9 mouse cellular contexts compared by ENCODE assay signal in genomic region chr3:129299874-129300273, GRCm38 (mm10). TPM values are rescaled to one million over a fixed set of nuclear protein-coding genes. Genes with fewer than 3 reads are reported as not detected.
DNase-seq lines count a peak whose midpoint lies in the region; ATAC-seq and TF ChIP-seq lines count a peak whose summit lies in the region.
"Had no signal": no experiment of that assay in that cellular context is flagged by ENCODE, and none has a peak within 500 bp of the region (broad histone marks: within the 10 kb centered on the region; RNA-seq: fewer than 3 reads in every experiment).

No protein-coding gene starts in this region.

- H3K9ac ChIP-seq in kidney, embryonic 15.5 days, result no peak overlapping the region
- H3K9ac ChIP-seq: lung, embryonic 15.5 days had no signal

- peak in 1 of 2 experiments; percentile 4 for DNase-seq in cerebellum, adult 2 months
- peak; percentile 43 for DNase-seq in kidney, postnatal 14 days
- peak; percentile 48 for DNase-seq in embryo, embryonic 9.5 days (ENCODE audit: extremely low spot score)
- peak; percentile 38 for DNase-seq in retina, postnatal 7 days (ENCODE audit: low read depth, low spot score)
- DNase-seq in spleen, adult 12 weeks (ENCODE audit: low spot score), result no peak

- H3K27ac ChIP-seq in cerebellum, adult 2 months (ENCODE audit: insufficient read depth, low read length), result no peak overlapping the region
- no peak overlapping the region for H3K27ac ChIP-seq in kidney, embryonic 15.5 days
- H3K27ac ChIP-seq: lung, embryonic 15.5 days had no signal

- no peak for ATAC-seq in cerebellum, adult (ENCODE audit: insufficient number of reproducible peaks, low FRiP score, low TSS enrichment)
- ATAC-seq in kidney, embryonic 15.5 days (replicated peaks; ENCODE audit: low FRiP score), result no peak

- no peaks in the 10 kb centered on the region for H3K9me3 ChIP-seq in kidney, embryonic 15.5 days (replicated peaks)
- H3K9me3 ChIP-seq in E14TG2a.4 (ENCODE audit: low read length), result no peaks in the 10 kb centered on the region
- H3K9me3 ChIP-seq: lung, embryonic 15.5 days had no signal

- no peaks in the 10 kb centered on the region for H3K27me3 ChIP-seq in cerebellum, adult 2 months (ENCODE audit: control insufficient read depth, insufficient read depth, low read length)
- no peaks in the 10 kb centered on the region for H3K27me3 ChIP-seq in kidney, embryonic 15.5 days
- H3K27me3 ChIP-seq in E14TG2a.4 (ENCODE audit: insufficient read depth, low read length), result no peaks in the 10 kb centered on the region
- H3K27me3 ChIP-seq: lung, embryonic 15.5 days had no signal

- H3K4me1 ChIP-seq in cerebellum, adult 2 months (ENCODE audit: control insufficient read depth, insufficient read depth, low read length), result no peaks in the 10 kb centered on the region
- H3K4me1 ChIP-seq in kidney, embryonic 15.5 days, result no peaks in the 10 kb centered on the region
- peaks cover 11% of the 10 kb centered on the region for H3K4me1 ChIP-seq in E14TG2a.4 (replicated peaks; ENCODE audit: low read depth, low read length)

- H3K4me3 ChIP-seq in cerebellum, adult 2 months (replicated peaks; ENCODE audit: insufficient read depth, low read depth, low read length), result no peak overlapping the region
- no peak overlapping the region for H3K4me3 ChIP-seq in kidney, embryonic 15.5 days (replicated peaks)
- no peak overlapping the region for H3K4me3 ChIP-seq in E14TG2a.4 (replicated peaks; ENCODE audit: low read length)
- H3K4me3 ChIP-seq: lung, embryonic 15.5 days had no signal

- no peak for TF ChIP-seq POLR2A in cerebellum, adult 2 months (IDR thresholded peaks at IDR 0.05; ENCODE audit: borderline replicate concordance, insufficient read depth, low read length)

- TF ChIP-seq CTCF in cerebellum, adult 2 months (IDR thresholded peaks at IDR 0.05; ENCODE audit: borderline replicate concordance, insufficient read depth, low read depth, low read length), result peak; percentile 42; the same call in 1 of the 2 replicates
- TF ChIP-seq CTCF in E14TG2a.4 (conservative IDR thresholded peaks at IDR 0.05; ENCODE audit: low read length), result peak; percentile 34

- 81% methylated on average over 1 of the region's 1 CpGs for WGBS in cerebellum, adult 2 months
- WGBS in kidney, embryonic 15.5 days, result 80% methylated on average over 1 of the region's 1 CpGs

- peaks cover 23% of the 10 kb centered on the region for H3K36me3 ChIP-seq in kidney, embryonic 15.5 days
- no peaks in the 10 kb centered on the region for H3K36me3 ChIP-seq in E14TG2a.4 (ENCODE audit: insufficient read depth, low read length)
- H3K36me3 ChIP-seq: lung, embryonic 15.5 days had no signal

- H3K4me2 ChIP-seq in kidney, embryonic 15.5 days, result no peak overlapping the region
- H3K4me2 ChIP-seq: lung, embryonic 15.5 days had no signal

RNA-seq across cellular contexts. Expression of gene Enpep, which starts 32.6 kb away (rescaled TPM):
- 2.2 and 2.6 TPM in 2 replicates for polyA plus RNA-seq in cerebellum, adult 2 months (2012; rRNA removed)
- polyA plus RNA-seq in kidney, embryonic 15.5 days (2015; fragmentation: Nextera tagmentation; extraction: Ambion mirVana), result 82.5 and 82.7 TPM in 2 replicates

Comparison
In these comparisons a context has a peak if more than half of its experiments do, and no peak if none do; other contexts are left out.
1. RNA of gene Enpep, which starts 32.6 kb away (polyA plus RNA-seq): 82.5 to 82.7 TPM in kidney, embryonic 15.5 days; 2.2 to 2.6 TPM in cerebellum, adult 2 months; every median in the first group is over 10 times any median in the second.